Mouse (Mus musculus) kidney, postnatal 36 days (tissue): ENCODE results near the gene Nkx6-1.

Source experiments
- DNase-seq, 2 experiments: peaks; one replicate each; pipeline ENCODE4 v3.0.0; 2021 to 2022; ENCODE audit warnings: mixed read lengths in 2 of 2

The Nkx6-1 gene

DNA sequence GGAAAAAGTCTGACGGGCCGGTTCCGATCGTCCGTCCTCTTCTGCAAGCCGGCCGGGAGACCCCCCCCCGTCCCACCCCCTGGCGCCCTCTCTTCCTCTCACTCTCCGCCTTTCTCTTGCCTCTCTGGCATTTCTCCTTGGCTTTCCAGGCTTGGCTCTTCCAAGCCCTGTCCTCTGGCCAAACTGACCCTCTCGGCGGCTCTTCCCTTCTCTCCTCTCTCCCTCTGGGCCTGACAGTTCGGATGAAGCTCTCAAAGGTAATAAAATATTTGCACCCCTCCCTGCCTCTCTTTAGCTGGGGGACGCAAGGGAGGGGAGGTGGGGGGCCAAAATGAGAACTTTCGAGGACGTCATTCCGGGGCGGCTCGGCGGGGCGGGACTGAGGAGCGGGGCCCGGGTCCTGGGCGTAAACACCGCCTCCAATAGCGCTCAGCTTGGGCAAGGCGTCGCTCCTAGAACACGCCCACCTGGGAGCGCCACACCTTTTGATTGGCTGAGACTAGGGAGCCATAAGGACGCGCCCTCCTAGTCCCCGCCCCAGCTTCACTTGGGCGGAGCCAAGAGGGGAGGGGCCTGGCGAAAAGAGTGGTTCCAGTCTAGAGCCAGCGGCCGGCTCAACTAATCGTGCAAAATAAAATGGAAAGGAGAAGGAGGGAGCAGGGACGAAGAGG lies at the start of gene Nkx6-1:
Gene Nkx6-1 (minus strand): TSS at position 52 of the 671 bp plus-strand sequence.
- peak; percentile 60 to 69 for DNase-seq

DNA sequence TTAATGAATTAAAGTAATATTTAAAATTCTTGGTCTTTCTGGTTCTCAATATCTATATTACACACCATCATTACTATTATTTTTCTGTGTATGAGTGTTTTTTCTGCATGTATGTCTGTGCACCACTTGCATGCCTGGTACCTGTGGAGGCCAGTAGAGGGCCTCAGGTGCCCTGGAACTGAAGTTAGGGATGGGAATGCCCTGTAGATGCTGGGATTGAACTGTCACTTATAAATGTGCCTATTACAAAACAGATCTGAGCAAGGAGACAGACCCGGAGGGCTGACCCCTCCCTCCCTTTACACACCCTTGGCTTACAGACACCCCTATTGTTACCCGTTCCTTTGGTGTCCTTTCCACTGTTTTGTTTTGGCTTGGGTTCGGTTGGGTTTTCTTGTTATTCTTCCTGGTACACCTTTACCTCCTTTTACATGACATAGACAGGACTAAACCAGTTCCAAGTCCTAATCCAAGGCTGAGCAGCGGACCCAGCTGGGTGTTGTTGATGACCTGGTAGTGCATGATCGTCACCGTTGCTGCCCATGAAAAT lies 48.3 kb upstream of the Nkx6-1 start:
- peak; percentile 33 to 61 for DNase-seq

GRCm38 (mm10) chr5:101703374-101704260 lies 38.8 kb upstream of the Nkx6-1 start:
- peak; percentile 9 to 22 for DNase-seq

- DNase-seq = no peak
Measured at GRCm38 (mm10) chr5:101702636-101703035, 37.8 kb upstream of the Nkx6-1 start.

DNA sequence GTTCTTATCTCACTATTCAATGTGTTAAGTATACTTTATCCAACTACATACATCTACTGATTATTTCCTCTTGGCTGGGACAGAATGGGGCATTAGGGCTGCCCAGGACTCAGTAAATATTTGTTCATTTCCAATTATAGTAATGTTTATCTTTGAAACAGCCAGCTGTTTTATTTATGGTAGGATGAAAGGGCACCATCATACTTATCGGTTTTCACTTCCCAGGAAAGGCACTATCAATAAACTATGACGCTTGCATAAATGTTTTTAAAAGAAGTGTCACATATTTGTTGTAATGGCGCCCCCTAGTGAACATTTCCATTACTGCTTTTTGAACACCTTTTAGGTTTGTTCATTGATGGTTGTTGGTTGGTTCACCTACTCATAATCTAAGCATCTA lies 35.8 kb upstream of the Nkx6-1 start:
- DNase-seq = peak; percentile 46 to 57

DNA sequence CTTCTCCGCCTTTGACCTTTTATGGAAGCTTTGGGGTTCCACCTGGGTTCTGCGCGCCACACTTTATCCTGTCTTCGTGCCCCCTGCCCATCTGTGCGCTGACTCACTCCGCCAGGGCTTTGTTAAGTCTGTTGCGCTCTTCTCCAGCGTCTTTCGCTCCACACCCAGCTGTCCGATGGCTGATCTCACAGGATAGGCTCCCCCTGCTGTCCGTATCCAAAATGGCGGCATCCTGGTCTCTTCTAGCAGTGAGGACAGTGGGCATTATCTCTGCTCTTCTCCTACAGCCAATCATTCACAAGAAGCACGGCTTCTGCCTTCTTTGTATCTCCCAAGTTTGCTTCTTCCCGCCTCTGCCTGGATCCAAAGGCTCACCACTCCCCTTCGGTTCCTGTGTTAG lies 23.8 kb upstream of the Nkx6-1 start:
- DNase-seq = peak in 1 of 2 experiments; percentile 53

DNA sequence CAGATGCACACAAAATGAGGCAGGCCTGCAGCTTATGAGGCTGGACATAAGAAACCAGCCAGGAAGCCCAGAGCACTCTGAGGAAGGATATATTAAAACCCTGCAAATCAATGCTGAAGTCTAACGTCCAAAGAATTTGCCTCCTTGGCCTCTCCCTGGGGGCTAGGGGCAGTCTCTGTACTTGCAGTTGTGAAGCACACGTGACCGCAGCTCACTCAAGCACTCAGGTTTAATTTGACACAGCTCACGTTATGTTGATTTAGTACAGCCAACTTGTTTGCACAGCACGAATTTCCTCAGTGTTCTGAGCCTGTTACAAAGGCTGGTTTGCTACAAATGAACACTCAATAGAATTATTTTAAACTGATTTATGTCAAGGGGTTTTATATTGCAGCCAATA lies 18.5 kb upstream of the Nkx6-1 start:
- peak in 1 of 2 experiments; percentile 27 for DNase-seq

DNA sequence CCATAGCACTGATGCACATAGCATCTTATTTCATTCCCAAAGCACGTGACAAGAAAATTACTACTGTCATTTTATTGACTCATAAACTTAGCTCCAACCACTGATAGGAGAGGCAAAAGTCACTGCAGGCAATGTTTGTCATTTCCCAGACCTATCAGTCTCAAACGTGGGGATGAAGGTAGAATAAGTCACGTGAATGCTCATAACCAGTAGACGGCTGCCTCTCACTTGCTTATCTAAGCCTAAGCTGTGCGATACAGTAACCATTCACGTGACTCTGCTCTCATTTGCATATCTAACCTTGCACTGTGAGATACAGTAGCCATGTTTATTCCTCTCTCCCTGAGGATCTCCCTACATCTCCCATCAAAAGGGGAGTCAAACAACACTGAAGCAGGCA lies 15.5 kb upstream of the Nkx6-1 start:
- no peak for DNase-seq

GRCm38 (mm10) chr5:101669381-101669780 lies 4.6 kb upstream of the Nkx6-1 start:
- DNase-seq = peak; percentile 22 to 43

- DNase-seq = no peak
Measured at GRCm38 (mm10) chr5:101668475-101668874, 3.7 kb upstream of the Nkx6-1 start.

- no peak for DNase-seq
Measured at GRCm38 (mm10) chr5:101668028-101668427, 3.2 kb upstream of the Nkx6-1 start.

DNA sequence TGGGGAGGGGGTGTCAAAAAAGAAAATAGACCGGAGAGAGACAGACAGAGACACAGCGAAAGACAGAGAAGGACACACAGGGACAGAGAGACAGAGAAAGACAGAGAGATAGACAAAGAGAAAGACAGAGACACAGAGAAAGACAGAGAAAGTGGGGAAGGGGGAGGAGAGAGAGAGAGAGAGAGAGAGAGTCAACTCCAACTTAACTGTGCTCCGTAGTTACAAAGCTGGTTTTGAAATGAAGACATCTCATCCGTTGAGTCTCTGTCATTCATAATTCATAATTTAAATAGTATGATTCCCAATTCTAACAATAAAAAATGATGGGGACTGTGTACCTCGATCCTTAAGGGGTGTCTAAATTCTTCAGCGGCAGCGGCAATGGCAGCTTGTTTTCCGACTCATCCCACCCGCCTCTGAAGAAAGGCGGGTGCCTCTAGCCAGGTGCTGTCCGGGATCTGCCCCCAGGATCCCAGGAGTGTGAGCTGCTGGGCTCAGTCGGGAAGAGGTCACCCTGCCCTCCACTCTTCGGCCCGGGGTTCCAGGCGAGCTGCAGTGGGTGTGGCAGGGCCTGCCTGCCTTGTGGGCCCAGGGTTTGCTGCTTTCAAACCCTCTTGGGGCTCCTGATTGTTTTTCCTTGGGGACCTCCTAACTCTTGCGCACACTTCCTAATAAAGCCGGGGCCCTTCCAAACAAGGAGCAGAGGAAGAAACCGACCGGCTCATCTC lies 2.6 kb upstream of the Nkx6-1 start:
- no peak for DNase-seq

DNA sequence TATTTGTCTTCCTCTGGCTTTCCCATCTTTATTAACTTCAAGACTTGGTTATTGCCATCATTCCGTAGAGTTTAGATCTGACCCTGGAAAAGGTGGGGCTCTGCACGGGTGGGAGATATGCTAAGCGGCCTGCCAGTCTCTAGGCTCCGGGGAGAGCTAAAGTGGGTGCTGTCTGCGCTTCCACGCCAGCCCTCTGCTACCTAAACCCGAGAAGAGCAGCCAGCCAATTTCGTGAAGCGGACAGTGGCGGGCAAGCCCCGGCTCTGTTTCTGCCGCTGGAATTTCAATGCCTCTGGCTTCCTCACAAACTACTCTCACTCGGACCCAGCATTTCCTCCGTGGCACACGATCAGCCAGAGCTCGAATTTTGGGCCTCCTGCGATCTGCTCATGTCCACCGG lies 1.9 kb upstream of the Nkx6-1 start:
- no peak for DNase-seq

GRCm38 (mm10) chr5:101666091-101666490 lies 1.3 kb upstream of the Nkx6-1 start:
- DNase-seq = no peak

- DNase-seq = peak in 1 of 2 experiments; percentile 39
Measured at GRCm38 (mm10) chr5:101664423-101664921, 324 bp downstream of the Nkx6-1 start.

DNA sequence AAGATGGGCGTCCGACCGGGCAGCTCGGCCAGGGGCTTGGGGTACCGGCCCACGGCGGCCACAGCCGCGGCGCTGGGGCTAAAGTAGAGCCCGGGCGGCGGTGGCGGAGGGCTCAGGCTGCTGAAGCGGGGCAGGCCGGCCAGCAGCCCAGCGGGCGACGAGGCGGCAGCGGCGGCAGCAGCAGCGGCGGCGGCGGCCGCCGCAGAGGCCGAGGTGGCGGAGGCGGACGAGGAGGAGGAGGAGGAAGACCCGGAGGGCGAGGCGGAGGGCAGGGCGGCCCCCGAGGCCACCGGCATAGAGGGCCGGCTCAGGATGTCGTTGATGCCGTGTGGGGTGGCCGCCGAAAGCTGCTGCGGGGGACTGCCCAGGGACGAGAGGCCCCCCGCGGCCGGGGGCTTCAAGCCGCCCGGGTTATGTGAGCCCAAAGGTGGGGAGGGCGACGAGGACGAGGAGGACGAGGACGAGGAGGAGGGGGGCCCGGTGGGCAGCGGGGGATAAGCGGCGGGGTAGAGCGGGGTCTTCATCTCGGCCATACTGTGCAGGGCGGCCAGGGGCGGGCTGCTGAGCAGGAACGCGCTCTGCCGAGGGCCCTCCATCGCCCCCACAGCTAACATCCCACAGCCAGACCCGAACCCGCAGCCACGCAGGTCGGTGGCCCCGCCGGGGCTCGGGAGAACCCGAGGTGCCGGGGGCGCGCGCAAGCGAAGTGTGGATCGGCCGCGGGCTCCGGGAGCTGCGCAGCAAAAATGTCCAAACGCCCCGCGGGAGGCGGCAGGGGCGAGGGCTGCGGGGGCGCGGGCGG lies 974 bp downstream of the Nkx6-1 start:
- DNase-seq = no peak

DNA sequence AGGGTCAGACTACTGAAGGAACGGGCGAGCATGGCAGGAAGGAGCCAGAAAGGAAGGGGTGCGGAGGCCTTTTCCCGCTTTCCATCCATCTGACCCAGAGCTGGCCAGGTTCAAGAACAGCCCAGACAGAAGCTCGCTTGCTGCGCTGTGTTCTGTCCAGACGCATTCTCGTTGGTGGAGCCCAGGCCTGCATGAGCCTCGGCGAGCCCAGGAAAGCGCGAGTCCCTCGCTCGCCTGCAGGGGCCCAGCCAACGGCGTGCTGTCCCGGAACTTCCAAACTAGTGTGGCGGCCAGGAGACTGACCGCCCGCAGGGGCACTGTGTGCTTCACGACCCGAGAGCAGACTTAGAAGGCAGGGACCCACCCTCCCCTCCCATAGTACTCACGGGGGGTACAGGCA lies 1.6 kb downstream of the Nkx6-1 start:
- peak; percentile 17 to 44 for DNase-seq

DNA sequence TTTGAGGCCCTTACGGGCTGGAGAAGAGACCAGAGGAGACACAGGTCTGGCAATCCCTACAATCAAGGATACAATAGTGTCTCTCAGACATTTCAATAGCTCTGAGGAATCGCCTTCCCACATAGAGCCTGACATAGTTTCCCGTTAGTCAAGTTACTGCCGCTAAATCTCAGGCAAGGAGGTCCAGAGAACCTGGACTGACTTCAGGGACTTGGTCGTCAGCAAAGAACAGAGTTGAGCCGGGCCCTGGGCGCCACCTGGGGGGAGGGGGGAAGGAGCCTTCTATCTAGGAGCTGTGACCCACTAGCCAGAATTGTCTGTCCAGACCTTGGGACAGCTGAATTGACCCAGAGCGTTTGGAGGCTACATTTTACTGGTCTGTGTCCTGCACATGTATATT lies 2.3 kb downstream of the Nkx6-1 start:
- no peak for DNase-seq

DNA sequence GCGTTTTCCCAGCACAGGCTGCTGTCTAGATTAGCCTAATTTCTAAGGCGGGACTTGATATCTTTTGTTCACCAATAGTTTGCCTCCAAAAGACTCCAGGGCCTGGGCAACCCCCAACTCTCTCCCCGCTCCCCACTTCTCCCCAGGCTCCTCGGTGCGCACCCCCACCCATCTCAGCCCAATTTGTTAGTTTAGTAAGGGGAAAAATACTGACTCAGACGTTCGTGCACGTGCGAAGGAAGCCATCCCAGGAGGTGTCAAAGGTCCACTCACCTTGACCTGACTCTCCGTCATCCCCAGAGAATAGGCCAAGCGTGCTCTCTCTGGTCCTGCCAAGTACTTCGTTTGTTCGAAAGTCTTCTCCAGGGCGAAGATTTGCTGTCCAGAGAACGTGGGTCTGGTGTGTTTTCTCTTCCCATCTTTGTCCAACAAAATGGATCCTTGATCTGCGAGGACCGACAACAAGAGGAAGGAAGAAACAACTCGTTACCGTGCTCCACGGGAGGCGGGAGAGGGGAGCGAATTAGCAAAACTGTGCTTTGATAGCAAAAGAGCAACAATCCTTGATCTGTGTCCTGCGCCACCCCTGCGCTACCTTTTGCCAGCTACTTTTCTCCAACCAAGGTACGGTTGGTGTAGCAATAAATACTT lies 3.1 kb downstream of the Nkx6-1 start:
- no peak for DNase-seq

DNA sequence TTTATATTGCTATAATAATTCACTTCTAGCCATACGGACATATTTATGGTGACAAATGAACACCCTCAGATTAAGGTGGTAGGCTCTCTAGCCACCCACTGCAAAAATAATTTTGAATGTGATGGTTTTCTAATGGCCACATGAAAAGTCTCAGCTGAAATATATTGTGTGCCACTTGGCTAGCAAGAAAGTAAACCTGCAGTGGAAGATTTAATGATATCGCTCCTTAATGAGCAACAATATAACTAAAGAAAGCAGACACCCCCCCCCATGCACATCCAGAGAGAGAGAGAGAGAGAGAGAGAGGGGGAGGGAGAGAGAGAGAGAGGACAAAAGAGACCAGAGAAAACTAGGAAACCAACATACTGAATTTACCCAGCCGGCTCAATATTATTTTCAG lies 4.1 kb downstream of the Nkx6-1 start:
- no peak for DNase-seq

DNA sequence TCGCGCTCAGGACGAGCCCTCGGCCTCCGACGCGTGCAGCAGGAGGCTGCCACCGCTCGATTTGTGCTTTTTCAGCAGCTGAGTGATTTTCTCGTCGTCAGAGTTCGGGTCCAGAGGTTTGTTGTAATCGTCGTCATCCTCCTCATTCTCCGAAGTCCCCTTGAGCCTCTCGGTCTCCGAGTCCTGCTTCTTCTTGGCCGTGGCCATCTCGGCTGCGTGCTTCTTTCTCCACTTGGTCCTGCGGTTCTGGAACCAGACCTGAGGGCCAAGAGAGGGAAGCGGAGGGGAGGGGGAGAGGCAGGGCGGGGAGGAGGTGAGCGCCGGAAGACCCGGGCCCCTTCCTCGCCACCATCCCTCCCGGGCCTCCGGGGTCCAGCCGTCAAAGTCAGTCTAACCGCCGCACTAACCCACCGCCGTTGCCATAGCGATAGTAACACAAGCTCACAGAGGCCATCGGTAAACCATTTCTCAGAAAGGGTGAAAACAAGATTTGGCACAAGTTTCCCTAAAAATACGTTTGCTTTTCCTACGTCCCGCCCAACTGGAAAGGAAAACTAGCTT lies 5.3 kb downstream of the Nkx6-1 start:
- DNase-seq = peak in 1 of 2 experiments; percentile 17
